Mouse (Mus musculus) liver, adult 2 months (tissue): ENCODE measurements around the gene Cdk14.

Experiments used
- CTCF ChIP-seq: fragments of 200-500 bp; IDR thresholded peaks from 2 replicates; pipeline ENCODE4 v1.5.1; 2011; ENCODE audit warnings: low read depth, low read length, control low read depth
- POLR2A ChIP-seq: fragments of 200-500 bp; IDR thresholded peaks from 2 replicates; pipeline ENCODE4 v1.6.1; 2011; ENCODE audit warnings: low read length, control low read depth; ENCODE audit not compliant: insufficient read depth; ENCODE audit errors: extremely low read depth

- TF ChIP-seq POLR2A (no peak), CTCF (no peak)
These were observed 51.5 kb downstream of the Cdk14 start for GRCm38 (mm10) chr5:5368389-5369164.
